Mouse (Mus musculus) G1E (cell line): ENCODE measurements around the gene Disp3. TPM values are rescaled to one million over a fixed set of nuclear protein-coding genes. Genes with fewer than 3 reads are reported as not detected.

ENCODE experiments used
- ATAC-seq: 2 replicates; pipeline ENCODE4 v1.8.0; 2016; ENCODE audit warnings: mild to moderate bottlenecking; ENCODE audit not compliant: insufficient number of reproducible peaks, poor library complexity, low FRiP score, severe bottlenecking; ENCODE audit errors: extremely low read depth
- DNase-seq: peaks from one replicate; pipeline ENCODE4 v3.0.0; 2012; ENCODE audit warnings: low spot score
- H3K27me3 ChIP-seq: 2 replicates; pipeline ENCODE4 v1.6.1; 2012; ENCODE audit warnings: mild to moderate bottlenecking, low read length, inconsistent platforms; ENCODE audit not compliant: insufficient read depth
- H3K36me3 ChIP-seq: replicated peaks from 2 replicates; pipeline ENCODE3; 2012; ENCODE audit warnings: mild to moderate bottlenecking, inconsistent platforms
- H3K4me1 ChIP-seq: 2 replicates; pipeline ENCODE4 v1.6.1; 2012; ENCODE audit warnings: low read depth, low read length, inconsistent platforms, mixed read lengths; ENCODE audit not compliant: insufficient read depth
- H3K4me3 ChIP-seq: 2 replicates; pipeline ENCODE4 v1.5.1; 2012; ENCODE audit warnings: low read depth, mild to moderate bottlenecking, inconsistent platforms, low read length, moderate library complexity, mixed read lengths
- H3K9me3 ChIP-seq: replicated peaks from 2 replicates; pipeline ENCODE4 v1.6.1; 2012; ENCODE audit warnings: inconsistent platforms
- CTCF ChIP-seq: IDR thresholded peaks from 2 replicates; pipeline ENCODE4 v1.5.1; 2012; ENCODE audit warnings: low read depth, low read length, inconsistent platforms, mixed read lengths
- GATA1 ChIP-seq: IDR thresholded peaks from 2 replicates; pipeline ENCODE4 v1.6.1; 2012; ENCODE audit warnings: borderline replicate concordance, low read length, inconsistent platforms, mixed read lengths
- GATA2 ChIP-seq: IDR thresholded peaks from 2 replicates; pipeline ENCODE4 v1.6.1; 2012; ENCODE audit warnings: low read depth, low read length, inconsistent platforms, borderline replicate concordance
- POLR2AphosphoS5 ChIP-seq: IDR thresholded peaks from 2 replicates; pipeline ENCODE4 v1.6.1; 2012; ENCODE audit warnings: low read depth, low read length, inconsistent platforms; ENCODE audit not compliant: insufficient replicate concordance
- TAL1 ChIP-seq: conservative IDR thresholded peaks from 2 replicates; pipeline ENCODE4 v1.6.1; 2012; ENCODE audit warnings: low read depth, low read length, inconsistent platforms, mixed read lengths
- polyA plus RNA-seq: library from polyadenylated mRNA; stranded (reverse); fragments of >175 nt; gene quantifications from 2 replicates; pipeline ENCODE4 v1.2.3, GENCODE M21; 2012
- total RNA-seq, 2 experiments: library from RNA; stranded (forward) in 1 of 2; stranded (reverse) in 1 of 2; fragments of 200-1000 nt in 1 of 2; fragments of >200 nt in 1 of 2; fragmentation: Nextera tagmentation in 1 of 2; gene quantifications; 2 replicates each; pipeline ENCODE4 v1.2.3; 2014 to 2017

Disp3 gene
- total RNA-seq (2014; fragmentation: Nextera tagmentation) (not detected in 2 replicates), total RNA-seq (2017) (not detected in 2 replicates), polyA plus RNA-seq (0.01 TPM in 1 of 2 replicates, not detected in the other)

DNA sequence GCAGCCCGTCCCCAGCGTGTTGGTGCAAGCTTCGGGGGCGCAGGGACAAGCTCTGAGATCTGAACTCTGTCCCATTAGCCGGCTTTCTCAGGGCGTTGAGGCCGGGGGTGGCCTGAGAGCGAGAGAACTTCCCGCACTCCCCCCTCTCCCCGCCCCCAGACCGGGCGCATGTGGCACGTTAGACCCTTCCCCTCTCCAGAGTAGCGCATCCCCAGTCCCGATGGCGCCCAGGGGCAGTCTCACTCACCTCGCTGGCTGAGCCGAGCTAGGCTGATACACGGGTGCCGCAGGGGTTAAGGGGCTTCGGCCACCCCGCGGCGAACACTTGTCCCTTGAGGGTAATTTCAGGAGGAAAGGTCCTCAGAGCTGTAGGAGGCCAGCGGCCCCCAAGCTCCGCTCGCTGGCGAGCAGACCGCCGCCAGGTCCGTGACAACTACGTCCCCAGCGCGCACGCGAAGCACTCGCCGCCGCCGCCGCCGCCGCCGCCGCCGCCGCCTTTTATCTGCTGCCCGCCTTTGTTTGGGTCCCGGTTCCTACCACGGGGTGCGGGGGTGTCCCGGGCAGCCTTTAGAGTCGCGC, at the start of gene Disp3:
TSS of gene Disp3 (minus strand) at position 490 of the 579 bp plus-strand sequence.
- Histone ChIP-seq H3K4me3 (no peak within 1 kb of the TSS), H3K27me3 (no peaks in the 10 kb centered on the region), H3K36me3 (no peaks in the 10 kb centered on the region), H3K9me3 (peaks cover 10% of the 10 kb centered on the region), H3K4me1 (no peaks in the 10 kb centered on the region)
- TF ChIP-seq TAL1 (no peak), GATA1 (no peak), GATA2 (no peak), CTCF (no peak), POLR2AphosphoS5 (no peak)
- ATAC-seq (no peak), DNase-seq (no peak)

DNA sequence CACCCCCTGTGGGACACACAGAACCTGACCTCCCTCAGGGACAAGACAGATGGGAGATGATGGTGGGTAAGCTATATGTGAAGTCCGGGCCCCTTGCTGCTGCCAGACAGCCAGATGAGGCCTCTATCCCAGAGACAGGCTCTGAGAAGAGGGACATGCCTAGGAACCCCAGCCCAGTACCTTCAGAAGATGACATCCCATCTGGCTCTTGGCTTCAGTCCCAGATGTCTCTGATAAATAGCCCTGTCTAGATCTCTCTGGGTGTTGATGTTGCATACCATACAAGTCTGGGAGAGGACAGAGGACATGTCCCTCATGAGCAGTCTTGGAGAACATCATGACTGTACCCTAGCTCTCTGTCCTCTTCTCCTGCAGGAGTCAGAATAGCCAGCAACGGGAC, 42.5 kb upstream of the Disp3 start:
- Histone ChIP-seq H3K36me3 (no peaks in the 10 kb centered on the region), H3K9me3 (no peaks in the 10 kb centered on the region), H3K4me1 (no peaks in the 10 kb centered on the region), H3K4me3 (no peak overlapping the region), H3K27me3 (no peaks in the 10 kb centered on the region)
- ATAC-seq: no peak
- no peak for DNase-seq
- TF ChIP-seq TAL1 (no peak), GATA2 (no peak), GATA1 (no peak), POLR2AphosphoS5 (no peak), CTCF (no peak)

DNA sequence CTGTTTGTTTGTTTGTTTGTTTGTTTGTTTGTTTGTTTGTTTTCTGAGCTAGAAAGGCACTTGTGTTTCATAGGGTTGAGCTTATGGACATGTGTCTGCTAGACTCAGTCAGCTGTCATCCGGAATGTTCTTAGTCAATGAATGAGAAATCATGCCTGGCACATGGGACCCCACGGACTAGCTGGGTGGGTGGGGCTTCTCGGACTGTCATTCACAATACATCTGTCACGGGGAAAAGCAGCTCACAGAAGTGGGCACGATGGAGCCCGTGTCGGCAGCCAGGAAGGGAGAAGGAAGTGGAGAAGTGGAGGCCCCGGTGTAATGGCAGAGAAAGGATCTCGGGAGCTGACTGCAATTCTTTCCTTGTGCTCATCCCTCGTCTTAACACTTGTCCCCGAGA, 41.7 kb upstream of the Disp3 start:
- no peaks in the 10 kb centered on the region for H3K27me3 ChIP-seq
- H3K9me3 ChIP-seq: no peaks in the 10 kb centered on the region
- H3K4me1 ChIP-seq: no peaks in the 10 kb centered on the region
- TF ChIP-seq GATA1 (no peak), CTCF (no peak), GATA2 (no peak), TAL1 (no peak), POLR2AphosphoS5 (no peak)
- no peaks in the 10 kb centered on the region for H3K36me3 ChIP-seq
- no peak overlapping the region for H3K4me3 ChIP-seq
- ATAC-seq (no peak), DNase-seq (no peak)

DNA sequence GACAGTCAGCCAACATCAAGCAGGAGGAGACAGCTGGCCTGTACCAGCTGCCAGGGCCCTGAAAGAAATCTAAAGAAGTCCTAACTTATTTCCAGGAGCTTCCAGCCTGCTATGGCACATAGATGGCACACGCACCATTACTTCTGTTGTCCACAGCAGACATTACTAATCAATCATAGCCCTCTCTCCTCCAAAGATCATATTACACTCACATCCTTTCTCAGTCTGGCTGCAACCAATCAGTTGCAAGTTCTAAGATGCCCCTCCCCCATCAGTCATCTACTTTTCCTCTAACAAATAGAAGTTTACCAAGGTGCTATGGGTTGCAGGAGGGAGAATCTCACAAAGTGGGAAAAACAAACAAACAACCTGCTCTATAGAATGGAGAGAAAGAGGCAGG, 40.5 kb upstream of the Disp3 start:
- no peak for DNase-seq
- TF ChIP-seq CTCF: no peak
- Histone ChIP-seq H3K27me3 (no peaks in the 10 kb centered on the region), H3K9me3 (no peaks in the 10 kb centered on the region), H3K36me3 (no peaks in the 10 kb centered on the region), H3K4me3 (no peak overlapping the region), H3K4me1 (no peaks in the 10 kb centered on the region)
- no peak for ATAC-seq

GRCm38 (mm10) chr4:148327266-148327997, 39.7 kb upstream of the Disp3 start:
- Histone ChIP-seq H3K36me3 (no peaks in the 10 kb centered on the region), H3K9me3 (no peaks in the 10 kb centered on the region), H3K4me3 (no peak overlapping the region), H3K27me3 (no peaks in the 10 kb centered on the region), H3K4me1 (no peaks in the 10 kb centered on the region)
- ATAC-seq: no peak
- no peak for TF ChIP-seq TAL1
- TF ChIP-seq GATA1: no peak
- no peak for TF ChIP-seq CTCF
- TF ChIP-seq GATA2: no peak
- no peak for TF ChIP-seq POLR2AphosphoS5
- DNase-seq: no peak

DNA sequence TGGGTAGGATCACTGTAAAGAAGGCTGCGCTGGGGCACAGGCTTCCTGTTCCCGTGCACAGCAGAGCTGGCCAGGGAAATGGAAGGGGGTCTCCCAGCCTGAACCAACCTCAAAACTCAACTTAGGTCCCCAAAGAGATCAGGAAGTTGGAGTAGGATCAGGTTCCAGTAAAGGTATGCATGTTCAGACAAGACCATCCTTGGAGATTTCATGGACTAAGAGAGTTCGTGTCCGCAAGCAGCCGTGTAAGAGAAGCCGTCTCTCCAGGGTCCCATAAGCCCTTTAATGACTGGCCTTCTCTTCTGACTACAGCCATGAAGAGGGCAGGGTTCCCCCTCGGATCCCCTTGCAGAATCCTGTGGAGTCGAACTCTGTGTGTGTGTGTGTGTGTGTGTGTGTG, 39.0 kb upstream of the Disp3 start:
- TF ChIP-seq TAL1 (no peak), POLR2AphosphoS5 (no peak), CTCF (no peak)
- H3K36me3 ChIP-seq: no peaks in the 10 kb centered on the region
- ATAC-seq (no peak), DNase-seq (no peak)
- no peaks in the 10 kb centered on the region for H3K4me1 ChIP-seq
- no peak overlapping the region for H3K4me3 ChIP-seq
- no peaks in the 10 kb centered on the region for H3K27me3 ChIP-seq
- no peaks in the 10 kb centered on the region for H3K9me3 ChIP-seq
